Mouse (Mus musculus) hematopoietic multipotent progenitor cell, adult 10-12 weeks (in vitro differentiated cells): ENCODE measurements around the gene Aatf. TPM values are rescaled to one million over a fixed set of nuclear protein-coding genes. Genes with fewer than 3 reads are reported as not detected.

Experiments
- polyA plus RNA-seq: library from polyadenylated mRNA; stranded (reverse); fragments of >175 nt; gene quantifications from 2 replicates; pipeline ENCODE4 v1.2.3, GENCODE M21; 2012; ENCODE audit warnings: low replicate concordance

Aatf gene
- polyA plus RNA-seq: 14.3 and 16.0 TPM in 2 replicates

GRCm38 (mm10) chr11:84513171-84514116, at the start of gene Aatf:
Gene Aatf, minus strand, starts transcription at chr11:84513522.

GRCm38 (mm10) chr11:84525421-84526274, 12.3 kb upstream of the Aatf start, which contains the start of gene Lhx1:
Gene Lhx1, minus strand, starts transcription at chr11:84525535.

Other genes starting within 250 kb of the Aatf start
- 0.34 and 1.5 TPM in 2 replicates for gene Lhx1, start 12.0 kb upstream of the Aatf start, polyA plus RNA-seq